Mouse (Mus musculus) lung, postnatal 0 days (tissue): Measurements from ENCODE around the gene Tpcn1.
A peak's percentile ranks its signal among the peaks of the same experiment; 100 is the strongest.

Source experiments
- CTCF ChIP-seq: IDR thresholded peaks from 2 replicates; pipeline ENCODE4 v1.5.1; 2016; ENCODE audit warnings: antibody characterized with exemption, mild to moderate bottlenecking
- EP300 ChIP-seq: IDR thresholded peaks from 2 replicates; pipeline ENCODE4 v1.6.1; 2016; ENCODE audit warnings: antibody characterized with exemption, mild to moderate bottlenecking, control low read depth

DNA sequence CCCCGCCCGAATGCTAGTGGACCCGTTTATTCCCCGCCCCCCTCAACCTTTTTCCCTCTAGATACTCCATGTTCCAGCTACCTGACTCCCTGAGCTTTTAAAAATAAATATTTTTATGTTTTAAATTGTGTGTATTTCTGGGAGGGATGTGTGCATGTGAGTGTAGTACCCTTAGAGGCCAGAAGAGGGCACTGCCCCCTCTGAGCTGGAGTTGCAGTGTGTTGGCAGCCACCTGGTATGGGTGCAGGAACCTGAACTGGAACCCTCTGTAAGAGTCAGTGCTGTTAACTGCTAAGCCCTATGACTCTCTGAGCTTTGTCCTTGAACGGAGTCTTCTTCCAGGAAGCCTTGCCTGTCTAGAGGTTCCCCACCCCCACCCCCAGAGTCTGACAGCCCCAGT, 43.4 kb upstream of the Tpcn1 start:
- TF ChIP-seq CTCF = 0 out of 2 replicates have a peak, but pooled peaks have one; percentile 1
- no peak for TF ChIP-seq EP300
